Mouse (Mus musculus): ENCODE results near the gene Mcf2l.

Gene Mcf2l

DNA sequence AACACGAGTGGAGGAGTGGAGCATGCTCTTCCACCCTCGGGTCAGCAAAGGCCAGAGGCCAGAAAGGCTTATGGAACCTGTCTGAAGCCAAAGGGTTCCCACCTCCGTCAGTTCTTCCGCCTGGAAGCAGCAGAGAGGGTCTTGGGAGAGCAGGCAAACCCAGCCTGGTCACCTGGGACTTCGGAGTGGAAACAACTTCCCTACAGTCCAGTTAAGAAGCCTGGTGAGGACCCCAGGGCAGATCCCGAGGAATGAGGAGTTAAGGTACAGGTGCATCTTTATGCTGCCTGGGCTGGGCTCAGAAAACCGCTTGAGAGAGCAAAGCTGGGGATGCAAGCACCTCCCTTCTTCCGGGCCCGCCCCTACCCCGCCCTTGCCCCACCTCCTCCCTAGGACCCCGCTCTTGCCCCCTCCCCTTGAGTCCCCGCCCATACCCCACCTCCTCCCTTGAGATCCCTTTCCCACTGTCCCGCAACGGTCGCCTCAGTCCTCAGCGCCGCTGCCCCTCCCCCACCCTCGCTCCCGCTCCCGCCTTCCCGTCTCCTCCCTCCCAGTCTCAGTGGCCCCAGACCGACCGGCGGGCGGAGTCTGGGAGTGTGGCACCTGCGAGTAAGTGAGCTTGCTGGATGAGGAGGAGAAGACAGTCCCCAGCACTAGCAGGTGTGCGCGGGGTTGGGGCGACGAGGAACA lies at the start of gene Mcf2l:
Gene Mcf2l, plus strand, starts transcription at position 450 of the 690 bp plus-strand sequence.
- peak; percentile 77 for DNase-seq

GRCm38 (mm10) chr8:12824562-12824961 lies 49.0 kb upstream of the Mcf2l start:
- no peak for DNase-seq

DNA sequence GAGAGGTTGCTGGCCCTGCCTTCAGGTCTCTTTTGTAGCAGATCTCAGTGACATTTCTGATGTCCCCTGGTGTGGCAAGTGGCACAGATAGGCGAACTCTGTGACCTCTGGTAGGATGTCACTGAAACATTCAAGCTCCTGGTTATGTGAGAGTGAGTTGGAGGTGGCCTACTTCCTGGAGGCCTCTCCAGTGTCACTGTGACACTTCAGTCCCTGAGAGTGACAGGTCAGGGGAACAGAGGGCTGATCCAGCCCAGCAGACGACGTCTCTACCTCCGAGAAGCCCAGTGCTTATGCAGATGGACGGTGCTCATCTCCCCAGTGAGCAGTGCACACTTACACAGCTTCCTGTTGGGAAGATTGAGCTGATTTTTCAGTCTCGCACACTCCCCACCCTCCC lies 48.4 kb upstream of the Mcf2l start:
- no peak for DNase-seq

DNA sequence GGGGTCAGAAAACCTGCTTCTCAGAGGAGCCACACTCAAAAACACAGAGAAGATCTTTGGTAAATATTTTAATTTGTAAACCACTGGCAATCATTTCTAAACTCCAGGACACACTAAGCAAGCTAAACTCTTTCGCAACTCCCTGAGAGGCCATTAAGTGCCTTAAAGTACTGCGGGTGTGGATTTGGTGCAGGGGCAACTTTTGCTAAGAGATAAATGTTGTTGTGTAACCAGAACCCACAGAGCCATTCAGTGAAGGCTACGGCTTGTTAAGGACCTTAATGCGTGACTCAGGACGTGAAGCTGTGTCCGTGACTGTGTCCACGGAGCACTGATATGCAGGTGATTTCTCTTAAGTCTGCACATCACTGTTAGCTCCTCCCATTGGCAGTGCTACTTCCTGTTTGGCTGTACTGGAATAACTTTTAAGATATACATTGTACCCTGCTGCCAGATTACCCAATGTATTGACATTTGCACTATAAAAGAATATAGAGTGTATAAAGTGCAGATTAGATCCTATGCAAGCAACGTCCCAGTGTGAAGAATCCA lies 47.8 kb upstream of the Mcf2l start:
- no peak for DNase-seq

DNA sequence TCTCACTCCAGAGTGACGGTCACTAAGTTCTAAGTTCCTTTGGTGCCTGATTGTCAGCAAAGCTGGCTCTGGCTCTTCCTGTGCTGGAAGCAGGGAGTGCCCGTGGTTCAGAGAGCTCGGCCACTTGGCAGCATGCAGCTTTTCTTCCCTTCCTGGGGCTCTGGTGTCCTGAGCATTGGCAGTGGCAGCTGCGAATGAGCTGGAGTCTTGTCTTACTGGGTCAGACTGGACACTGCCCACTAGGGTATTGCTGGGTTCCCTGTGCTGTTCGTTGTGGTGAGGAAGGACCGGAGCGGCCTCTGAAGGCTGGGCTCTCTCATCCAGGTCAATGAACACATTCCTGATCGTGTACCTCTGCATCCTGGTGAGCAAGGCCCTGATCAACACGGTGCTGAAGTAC lies 46.5 kb upstream of the Mcf2l start:
- no peak for DNase-seq

GRCm38 (mm10) chr8:12828298-12828697 lies 45.3 kb upstream of the Mcf2l start:
- DNase-seq, result no peak

DNA sequence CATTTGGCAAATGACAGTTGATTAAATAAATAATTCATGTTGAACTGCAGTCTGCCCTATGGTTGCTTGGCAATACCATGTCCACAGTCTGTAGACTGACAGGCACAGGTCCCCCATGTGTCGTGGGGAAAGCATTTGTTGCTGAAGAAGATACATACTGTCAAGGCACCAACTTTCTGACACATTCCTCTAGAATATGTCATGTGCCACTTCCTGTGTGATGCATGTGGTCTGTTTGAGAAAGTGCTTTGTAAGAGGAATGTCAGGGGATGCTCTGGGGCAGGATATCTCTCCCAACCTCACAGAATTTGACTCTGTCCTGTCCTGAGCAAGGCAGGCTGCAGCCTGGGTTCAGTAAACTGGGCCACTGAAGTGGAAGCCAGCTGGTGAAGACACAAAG lies 44.2 kb upstream of the Mcf2l start:
- no peak for DNase-seq

DNA sequence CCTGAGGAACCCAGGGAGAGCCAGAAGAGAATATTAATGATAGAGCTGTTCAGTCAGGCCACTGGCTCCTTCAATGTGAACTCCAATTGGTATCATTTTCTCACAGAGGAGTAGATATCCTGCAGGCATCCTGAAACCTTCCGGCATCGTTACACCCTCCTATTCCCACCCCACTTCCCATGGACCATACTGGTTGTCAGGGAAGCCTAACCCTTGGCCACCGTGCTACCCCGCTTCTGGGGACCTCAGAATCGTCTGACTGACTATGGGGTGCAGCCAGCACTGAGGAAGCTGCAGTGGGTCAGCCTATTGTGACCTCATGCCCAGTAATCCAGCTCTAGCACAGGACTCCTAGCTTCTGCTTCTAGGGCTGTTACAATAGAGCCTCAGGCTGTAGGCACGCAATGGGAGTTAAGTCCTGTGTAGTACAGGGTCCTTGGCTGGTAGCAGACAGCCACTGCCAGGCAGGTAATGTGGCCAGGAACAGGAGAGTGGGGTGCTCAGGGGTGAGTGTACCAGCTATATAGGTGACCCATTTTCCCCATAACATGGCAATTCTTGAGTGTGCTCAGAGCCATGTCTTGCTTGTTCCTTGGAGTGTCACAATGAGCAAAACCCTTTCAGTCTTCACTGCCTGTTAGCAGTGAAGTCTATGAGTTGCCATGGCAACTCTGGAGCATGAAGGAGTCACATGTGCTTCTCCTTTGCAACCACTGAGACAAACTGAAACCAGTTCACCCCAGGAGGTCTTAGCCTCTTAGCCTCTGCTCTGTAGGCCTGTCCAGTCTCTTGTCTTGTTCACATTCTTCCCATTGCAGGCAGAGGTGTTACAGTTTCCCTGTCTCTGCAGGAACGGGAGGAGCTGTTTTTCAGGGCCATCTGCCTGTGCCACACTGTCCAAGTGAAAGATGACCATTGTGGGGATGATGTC lies 41.7 kb upstream of the Mcf2l start:
- no peak for DNase-seq

- no peak for DNase-seq
Observed at GRCm38 (mm10) chr8:12833616-12834015, 40.0 kb upstream of the Mcf2l start.

GRCm38 (mm10) chr8:12840834-12841233 lies 32.8 kb upstream of the Mcf2l start:
- no peak for DNase-seq

GRCm38 (mm10) chr8:12842342-12842995 lies 31.1 kb upstream of the Mcf2l start:
- DNase-seq, result no peak

- no peak for DNase-seq
Observed at GRCm38 (mm10) chr8:12844347-12844950, 29.2 kb upstream of the Mcf2l start.

GRCm38 (mm10) chr8:12846447-12846846 lies 27.2 kb upstream of the Mcf2l start:
- DNase-seq, result no peak

DNA sequence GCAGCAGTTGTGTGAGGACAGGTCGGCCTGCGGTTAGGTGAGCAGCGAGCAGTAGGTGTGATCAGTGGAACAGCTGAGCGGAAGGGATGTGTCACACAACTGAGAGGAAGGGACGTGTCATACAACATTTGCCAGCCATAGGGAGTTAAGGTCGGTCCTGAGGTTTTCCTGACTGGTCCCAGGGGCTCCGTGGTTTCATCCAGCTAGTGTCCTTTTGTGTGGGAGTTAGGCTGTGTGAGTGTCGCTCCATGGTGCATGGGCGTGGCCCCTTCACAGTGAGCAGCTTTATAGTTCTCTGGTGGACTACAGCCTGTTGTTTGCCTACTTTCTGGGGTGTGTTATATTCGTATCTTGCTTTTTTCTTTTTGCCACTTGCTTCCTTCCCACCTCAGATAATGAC lies 22.4 kb upstream of the Mcf2l start:
- DNase-seq, result no peak

- no peak for DNase-seq
Observed at GRCm38 (mm10) chr8:12856038-12856437, 17.6 kb upstream of the Mcf2l start.

GRCm38 (mm10) chr8:12863061-12863460 lies 10.5 kb upstream of the Mcf2l start:
- no peak for DNase-seq

GRCm38 (mm10) chr8:12863608-12864007 lies 10.0 kb upstream of the Mcf2l start:
- no peak for DNase-seq

- no peak for DNase-seq
Observed at GRCm38 (mm10) chr8:12865790-12866189, 7.8 kb upstream of the Mcf2l start.

GRCm38 (mm10) chr8:12869661-12870060 lies 3.9 kb upstream of the Mcf2l start:
- no peak for DNase-seq

DNA sequence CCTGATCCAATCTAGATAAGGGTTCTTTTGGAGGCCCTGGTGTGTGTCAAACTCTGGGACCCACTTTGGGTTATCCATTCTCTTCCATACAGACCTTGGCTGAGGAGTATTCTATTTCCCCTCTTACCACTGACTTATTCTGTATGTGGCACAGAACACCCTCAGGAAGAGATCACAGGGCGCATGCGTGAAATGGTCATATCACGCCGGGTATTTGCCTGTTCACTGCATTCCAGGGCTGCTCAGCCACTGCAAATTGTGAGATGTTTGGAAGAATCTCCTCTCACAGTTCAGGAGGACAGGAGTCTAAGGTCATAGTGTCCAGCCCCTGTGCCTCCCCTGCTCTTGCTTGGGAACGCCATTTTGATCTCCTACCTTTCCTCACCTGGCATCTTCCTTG lies 3.0 kb upstream of the Mcf2l start:
- no peak for DNase-seq

DNA sequence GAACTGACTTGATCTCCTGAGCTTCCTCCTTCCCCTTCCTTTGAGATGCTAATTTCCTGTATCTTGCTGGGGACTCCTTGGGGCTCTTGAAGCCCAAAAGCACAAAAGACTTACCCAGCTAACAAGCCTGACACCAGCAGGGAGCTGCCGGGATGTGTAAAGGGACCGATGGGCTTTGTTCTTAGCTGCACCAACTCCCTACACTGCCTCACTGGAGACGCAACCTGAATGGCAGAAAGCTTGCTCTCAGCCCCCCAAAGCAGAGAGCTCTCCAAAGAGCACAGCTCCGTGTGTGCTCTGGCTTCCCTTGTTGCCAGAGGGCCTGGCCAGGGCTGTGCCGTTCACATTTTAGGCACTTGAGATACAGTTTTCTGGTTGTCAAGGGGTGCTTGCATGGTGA lies 2.1 kb upstream of the Mcf2l start:
- no peak for DNase-seq

DNA sequence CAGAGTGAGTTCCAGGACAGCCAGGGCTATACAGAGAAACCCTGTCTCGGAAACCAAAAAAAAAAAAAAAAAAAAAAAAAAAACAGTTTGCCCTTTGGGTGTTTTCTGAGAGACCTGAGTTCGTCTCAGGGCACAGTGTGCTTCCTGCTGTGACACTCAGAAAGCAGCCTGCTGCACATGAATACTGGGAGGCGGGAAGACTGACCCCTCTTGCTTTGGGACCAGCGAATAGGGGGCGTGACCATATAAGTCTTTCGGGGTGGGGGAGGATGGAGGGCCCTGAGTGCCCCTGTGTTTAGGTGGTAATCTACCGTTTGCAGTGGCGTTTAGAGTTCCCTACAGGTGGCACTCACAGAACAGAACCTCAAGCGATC lies 636 bp upstream of the Mcf2l start:
- no peak for DNase-seq

- DNase-seq, result peak; percentile 33
Observed at GRCm38 (mm10) chr8:12874194-12874791, 687 bp downstream of the Mcf2l start.
